Mouse (Mus musculus) G1E (cell line): ENCODE measurements around the gene Pgap3.

Experiments
- CTCF ChIP-seq: IDR thresholded peaks from 2 replicates; pipeline ENCODE4 v1.5.1; 2012; ENCODE audit warnings: low read depth, low read length, inconsistent platforms, mixed read lengths
- GATA1 ChIP-seq: IDR thresholded peaks from 2 replicates; pipeline ENCODE4 v1.6.1; 2012; ENCODE audit warnings: borderline replicate concordance, low read length, inconsistent platforms, mixed read lengths

GRCm38 (mm10) chr11:98413731-98414130, 13.4 kb upstream of the Pgap3 start:
- no peak for TF ChIP-seq GATA1
- TF ChIP-seq CTCF: no peak
